Mouse (Mus musculus): ENCODE measurements around the gene Pex11b.

DNA sequence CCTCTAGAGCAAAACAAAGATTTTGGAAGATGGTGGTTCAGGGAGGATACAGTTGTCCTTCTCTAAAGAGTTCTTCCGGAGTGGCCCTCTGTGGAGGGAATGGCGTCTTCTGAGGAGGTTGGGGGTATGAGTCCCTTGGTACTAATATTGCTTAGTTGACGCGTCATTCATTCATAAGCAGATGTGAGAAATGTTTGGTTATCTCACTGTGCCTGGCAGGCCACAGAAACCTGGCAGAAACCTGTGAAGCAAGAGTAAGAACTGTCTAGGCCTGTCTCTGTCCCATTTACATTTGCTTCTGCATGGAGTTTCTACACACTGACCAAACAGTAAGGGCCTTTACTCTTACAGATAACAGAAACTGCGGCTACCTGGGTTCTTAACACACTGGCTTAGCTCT is 36.3 kb downstream of the Pex11b start:
- TF ChIP-seq GATA1 (IDR thresholded peaks at IDR 0.05; ENCODE audit: borderline replicate concordance, low read length) (no peak), FLI1 (IDR thresholded peaks at IDR 0.05; ENCODE audit: low read length) (no peak)

All from megakaryocyte, embryonic 14.5 days (primary cell).